Mouse (Mus musculus): ENCODE measurements around the gene Socs7.
A peak's percentile ranks its signal among the peaks of the same experiment; 100 is the strongest.

Socs7 gene

GRCm38 (mm10) chr11:97418834-97419539 is 56.6 kb downstream of the Socs7 start:
- DNase-seq (ENCODE audit: low read depth): no peak

- no peak for DNase-seq (ENCODE audit: low read depth)
These were observed 57.2 kb downstream of the Socs7 start for GRCm38 (mm10) chr11:97419540-97419900.

- DNase-seq (ENCODE audit: low read depth): no peak
These were observed 60.2 kb downstream of the Socs7 start for GRCm38 (mm10) chr11:97422507-97422906.

GRCm38 (mm10) chr11:97424092-97424692 is 61.8 kb downstream of the Socs7 start:
- DNase-seq (ENCODE audit: low read depth): no peak

- no peak for DNase-seq (ENCODE audit: low read depth)
These were observed 62.5 kb downstream of the Socs7 start for GRCm38 (mm10) chr11:97424802-97425201.

GRCm38 (mm10) chr11:97427794-97428725 is 65.7 kb downstream of the Socs7 start:
- peak; percentile 60 for DNase-seq (ENCODE audit: low read depth)

- no peak for DNase-seq (ENCODE audit: low read depth)
These were observed 66.4 kb downstream of the Socs7 start for GRCm38 (mm10) chr11:97428726-97429077.

GRCm38 (mm10) chr11:97429615-97430014 is 67.3 kb downstream of the Socs7 start:
- DNase-seq (ENCODE audit: low read depth): no peak

- DNase-seq (ENCODE audit: low read depth): peak; percentile 81
These were observed 69.7 kb downstream of the Socs7 start for GRCm38 (mm10) chr11:97432015-97432414.

- DNase-seq (ENCODE audit: low read depth): no peak
These were observed 70.7 kb downstream of the Socs7 start for GRCm38 (mm10) chr11:97432983-97433539.

GRCm38 (mm10) chr11:97434121-97434520 is 71.8 kb downstream of the Socs7 start:
- no peak for DNase-seq (ENCODE audit: low read depth)

GRCm38 (mm10) chr11:97434704-97435454 is 72.5 kb downstream of the Socs7 start:
- peak; percentile 85 for DNase-seq (ENCODE audit: low read depth)

- no peak for DNase-seq (ENCODE audit: low read depth)
These were observed 73.6 kb downstream of the Socs7 start for GRCm38 (mm10) chr11:97435808-97436491.

- DNase-seq (ENCODE audit: low read depth): no peak
These were observed 75.4 kb downstream of the Socs7 start for GRCm38 (mm10) chr11:97437745-97438144.

- DNase-seq (ENCODE audit: low read depth): no peak
These were observed 76.5 kb downstream of the Socs7 start for GRCm38 (mm10) chr11:97438868-97439267.

- DNase-seq (ENCODE audit: low read depth): no peak
These were observed 77.6 kb downstream of the Socs7 start for GRCm38 (mm10) chr11:97439935-97440334.

GRCm38 (mm10) chr11:97440441-97440881 is 78.1 kb downstream of the Socs7 start:
- no peak for DNase-seq (ENCODE audit: low read depth)

GRCm38 (mm10) chr11:97441036-97441657 is 78.8 kb downstream of the Socs7 start:
- no peak for DNase-seq (ENCODE audit: low read depth)

GRCm38 (mm10) chr11:97441658-97442125 is 79.3 kb downstream of the Socs7 start:
- no peak for DNase-seq (ENCODE audit: low read depth)

- DNase-seq (ENCODE audit: low read depth): no peak
These were observed 80.7 kb downstream of the Socs7 start for GRCm38 (mm10) chr11:97442891-97443675.
